Mouse (Mus musculus): ENCODE results near the gene Srrt.

DNA sequence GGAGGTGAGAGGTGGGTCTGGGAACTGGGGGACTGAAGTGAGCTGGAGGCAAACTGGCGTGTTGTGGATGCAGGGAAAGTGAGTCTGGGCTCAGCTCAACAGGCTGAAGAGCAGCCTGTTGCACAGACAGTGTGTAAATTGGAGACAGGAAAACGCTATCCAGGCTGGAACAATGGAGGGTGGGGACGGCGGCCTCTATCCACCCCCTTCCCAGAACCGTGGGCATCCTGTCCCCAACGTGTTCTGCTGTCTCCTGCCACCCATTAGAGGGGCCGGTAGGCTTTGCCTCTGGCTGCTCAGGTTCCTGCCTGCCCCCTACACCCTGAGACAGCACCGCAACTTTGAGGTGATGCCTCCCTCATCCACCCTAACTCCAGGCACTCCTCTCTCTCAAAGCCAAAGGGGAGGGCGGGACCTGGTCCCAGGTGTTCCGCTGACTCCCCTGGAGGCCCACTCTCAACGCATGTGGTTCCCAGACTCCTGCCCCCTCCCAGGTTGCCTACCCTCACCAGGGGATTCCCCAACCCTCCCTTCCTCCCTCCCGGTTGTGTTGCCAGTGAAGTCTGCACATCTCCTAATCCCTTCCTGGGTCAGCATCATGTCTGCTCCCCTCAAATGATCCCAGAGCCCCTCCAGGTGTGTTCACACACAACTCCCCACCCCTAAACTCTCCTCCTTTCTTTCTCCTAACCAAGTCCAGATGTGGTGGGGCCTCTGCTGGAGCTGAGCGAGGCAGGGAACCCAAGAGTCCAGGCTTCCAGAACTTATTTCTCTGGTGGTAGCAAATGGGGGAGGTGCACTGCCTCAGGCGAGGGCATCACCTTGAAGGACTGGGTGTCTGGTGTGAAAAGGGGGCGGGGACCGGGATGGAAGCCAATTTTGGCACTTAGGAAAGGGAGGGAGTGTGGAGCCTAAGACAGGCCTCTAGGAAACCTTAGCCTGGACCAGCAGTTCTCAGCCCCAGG, 44.8 kb upstream of the Srrt start:
- TF ChIP-seq CTCF (IDR thresholded peaks at IDR 0.05; ENCODE audit: low read depth, low read length), result no peak
- TF ChIP-seq POLR2A (IDR thresholded peaks at IDR 0.05; ENCODE audit: extremely low read depth, insufficient read depth, low read length), result no peak
